Mouse (Mus musculus) heart, embryonic 12.5 days (tissue): ENCODE measurements around the gene Olfr266. TPM values are rescaled to one million over a fixed set of nuclear protein-coding genes. Genes with fewer than 3 reads are reported as not detected.

Source experiments
- polyA plus RNA-seq: library from polyadenylated mRNA; unstranded; fragments of >200 nt; fragmentation: Nextera tagmentation; extraction: Ambion mirVana; gene quantifications from 2 replicates; pipeline ENCODE4 v1.2.1, GENCODE M21; 2016

The Olfr266 gene
- polyA plus RNA-seq, 1 experiment from 2014 or later, result not detected

Other genes with a start within 250 kb of the Olfr266 start
- 14.8 and 15.4 TPM in 2 replicates for gene Lrif1, start 141.3 kb downstream of the Olfr266 start, polyA plus RNA-seq
- 2.6 and 3.9 TPM in 2 replicates for gene Cd53, start 36.1 kb downstream of the Olfr266 start, polyA plus RNA-seq
- 1.9 and 2.1 TPM in 2 replicates for gene Kcna3, start 209.9 kb upstream of the Olfr266 start, polyA plus RNA-seq